Mouse (Mus musculus) adrenal gland, postnatal 10 days (tissue): ENCODE data around the gene Fstl4. TPM values are rescaled to one million over a fixed set of nuclear protein-coding genes. Genes with fewer than 3 reads are reported as not detected.

ENCODE experiments used
- DNase-seq: peaks from one replicate; pipeline ENCODE4 v3.0.0; 2021; ENCODE audit warnings: mixed read lengths
- total RNA-seq, 2 experiments: library from RNA; stranded (reverse); gene quantifications; 2 replicates each; pipeline ENCODE4 v1.2.3; 2021

Fstl4 gene
- total RNA-seq, 2 experiments from 2014 or later, result 0.58 to 0.72 TPM

GRCm38 (mm10) chr11:53229011-53229410 lies 464.6 kb downstream of the Fstl4 start:
- DNase-seq, result no peak

GRCm38 (mm10) chr11:53231836-53232235 lies 467.4 kb downstream of the Fstl4 start:
- DNase-seq, result no peak

GRCm38 (mm10) chr11:53233590-53233989 lies 469.2 kb downstream of the Fstl4 start:
- DNase-seq, result no peak
